Mouse (Mus musculus) ES-E14 (cell line): ENCODE data around the gene Lipt1.

Experiments used
- CHD2 ChIP-seq: IDR thresholded peaks from 2 replicates; pipeline ENCODE4 v1.6.1; 2014; ENCODE audit warnings: mild to moderate bottlenecking, low read depth, low read length, inconsistent platforms
- ZNF384 ChIP-seq: IDR thresholded peaks from 2 replicates; pipeline ENCODE4 v1.6.1; 2012; ENCODE audit warnings: low read depth, low read length, inconsistent platforms

DNA sequence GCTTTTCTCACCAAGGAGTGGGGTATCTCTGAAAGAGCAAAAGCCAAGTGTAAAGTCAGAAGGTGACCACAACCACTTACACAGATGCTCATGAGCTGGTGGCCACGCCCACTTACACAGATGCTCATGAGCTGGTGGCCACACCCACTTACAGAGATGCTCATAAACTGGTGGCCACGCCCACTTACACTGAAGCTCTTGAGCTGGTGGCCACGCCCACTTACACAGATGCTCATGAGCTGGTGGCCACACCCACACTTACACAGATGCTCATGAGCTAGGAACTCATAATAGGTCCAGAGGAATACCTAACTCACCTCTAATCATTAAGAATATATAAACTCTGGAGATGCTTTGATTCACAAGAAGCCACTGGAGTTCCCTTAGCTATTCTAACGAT, 12.9 kb downstream of the Lipt1 start:
- no peak for TF ChIP-seq ZNF384
- TF ChIP-seq CHD2 = no peak
